Mouse (Mus musculus): ENCODE results near the gene Zfp867. TPM values are rescaled to one million over a fixed set of nuclear protein-coding genes. Genes with fewer than 3 reads are reported as not detected.

Zfp867 gene
- total RNA-seq, 2 experiments from 2014 or later = 0.40 to 0.59 TPM

Other genes starting within 250 kb of the Zfp867 start
- gene Arf1, start 244.2 kb downstream of the Zfp867 start, total RNA-seq (2015) = 312 and 325 TPM in 2 replicates
- 342 and 408 TPM in 2 replicates for gene Arf1, start 244.2 kb downstream of the Zfp867 start, total RNA-seq (2017)
- gene Wnt3a, start 181.7 kb downstream of the Zfp867 start, total RNA-seq (2015) = not detected in 2 replicates
- not detected in 2 replicates for gene Wnt3a, start 181.7 kb downstream of the Zfp867 start, total RNA-seq (2017)
- not detected in 2 replicates for gene Wnt9a, start 165.5 kb downstream of the Zfp867 start, total RNA-seq (2015)
- gene Wnt9a, start 165.5 kb downstream of the Zfp867 start, total RNA-seq (2017) = not detected in 2 replicates
- gene Prss38, start 96.8 kb downstream of the Zfp867 start, total RNA-seq (2015) = not detected in 2 replicates
- not detected in 2 replicates for gene Prss38, start 96.8 kb downstream of the Zfp867 start, total RNA-seq (2017)
- 1.9 and 2.3 TPM in 2 replicates for gene Jmjd4, start 22.4 kb downstream of the Zfp867 start, total RNA-seq (2015)
- gene Jmjd4, start 22.4 kb downstream of the Zfp867 start, total RNA-seq (2017) = 1.8 and 2.0 TPM in 2 replicates
- 2.9 and 3.3 TPM in 2 replicates for gene Snap47, start 21.3 kb downstream of the Zfp867 start, total RNA-seq (2015)
- gene Snap47, start 21.3 kb downstream of the Zfp867 start, total RNA-seq (2017) = 4.9 and 8.1 TPM in 2 replicates
- 9.0 and 9.4 TPM in 2 replicates for gene Zkscan17, start 54.3 kb upstream of the Zfp867 start, total RNA-seq (2015)
- 7.4 and 13.4 TPM in 2 replicates for gene Zkscan17, start 54.3 kb upstream of the Zfp867 start, total RNA-seq (2017)
- gene Nlrp3, start 69.1 kb upstream of the Zfp867 start, total RNA-seq (2015) = 23.8 and 32.5 TPM in 2 replicates
- 41.2 and 43.0 TPM in 2 replicates for gene Nlrp3, start 69.1 kb upstream of the Zfp867 start, total RNA-seq (2017)
- gene Olfr222, start 103.8 kb upstream of the Zfp867 start, total RNA-seq (2015) = not detected in 2 replicates
- not detected in 2 replicates for gene Olfr222, start 103.8 kb upstream of the Zfp867 start, total RNA-seq (2017)
- not detected in 2 replicates for gene Olfr223, start 120.8 kb upstream of the Zfp867 start, total RNA-seq (2015)
- gene Olfr223, start 120.8 kb upstream of the Zfp867 start, total RNA-seq (2017) = not detected in 2 replicates
- 23.7 and 26.2 TPM in 2 replicates for gene Mprip, start 188.8 kb upstream of the Zfp867 start, total RNA-seq (2015)
- gene Mprip, start 188.8 kb upstream of the Zfp867 start, total RNA-seq (2017) = 58.6 and 61.8 TPM in 2 replicates

Measured in megakaryocyte, adult 5-6 weeks (primary cell).